Mouse (Mus musculus): ENCODE measurements around the gene Fam198b. TPM values are rescaled to one million over a fixed set of nuclear protein-coding genes. Genes with fewer than 3 reads are reported as not detected.

Gene Fam198b
- polyA plus RNA-seq, 1 experiment from 2014 or later = 10.3 TPM

- Histone ChIP-seq H3K4me1 (peaks cover 18% of the 10 kb centered on the region), H3K27ac (0 out of 2 replicates have a peak overlapping the region, but pooled peaks have one; percentile 44), H3K9me3 (no peaks in the 10 kb centered on the region), H3K27me3 (no peaks in the 10 kb centered on the region), H3K4me2 (peak overlapping the region; percentile 44), H3K9ac (0 out of 2 replicates have a peak overlapping the region, but pooled peaks have one; percentile 27), H3K36me3 (no peaks in the 10 kb centered on the region), H3K4me3 (peak overlapping the region; percentile 24)
- 61% methylated on average over 19 of the region's 19 CpGs for WGBS
- 0 out of 2 replicates have a peak, but pooled peaks have one; percentile 48 for ATAC-seq (ENCODE audit: insufficient number of reproducible peaks, insufficient read depth, low FRiP score, low TSS enrichment, low read depth)
These were observed 1.5 kb downstream of the Fam198b start for GRCm38 (mm10) chr3:79885686-79886356.

DNA sequence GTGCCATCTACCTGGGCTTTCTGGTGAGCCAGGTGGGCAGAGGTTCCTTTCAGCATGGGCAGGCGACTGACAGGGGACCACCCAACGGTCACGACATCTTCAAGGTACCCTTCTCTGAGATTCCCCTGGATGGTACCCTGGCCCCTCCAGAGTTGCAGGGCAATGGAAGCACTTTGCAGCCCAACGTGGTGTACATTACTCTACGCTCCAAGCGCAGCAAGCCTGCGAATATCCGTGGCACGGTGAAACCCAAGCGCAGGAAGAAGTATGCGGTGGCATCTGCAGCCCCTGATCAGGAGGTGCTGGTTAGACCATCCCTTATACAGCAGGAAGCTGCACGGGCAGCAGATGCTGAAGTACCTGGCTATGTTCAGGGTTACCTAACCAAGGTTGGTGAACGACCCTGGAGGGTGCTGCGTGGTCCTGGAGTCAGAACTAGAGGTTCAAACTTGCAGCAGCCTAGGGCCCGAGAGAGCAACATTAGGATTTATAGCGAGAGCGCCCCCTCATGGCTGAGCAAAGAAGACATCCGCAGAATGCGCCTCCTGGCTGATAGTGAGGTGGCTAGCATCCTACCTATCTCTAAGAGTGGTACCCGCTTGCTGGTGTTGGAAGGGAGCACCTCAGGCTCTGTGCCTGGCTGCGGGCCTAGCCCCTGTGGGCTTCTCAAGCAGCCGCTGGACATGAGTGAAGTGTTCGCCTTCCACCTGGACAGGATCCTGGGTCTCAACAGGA, 2.2 kb downstream of the Fam198b start:
- no peaks in the 10 kb centered on the region for H3K9me3 ChIP-seq
- ATAC-seq (ENCODE audit: insufficient number of reproducible peaks, insufficient read depth, low FRiP score, low TSS enrichment, low read depth) = 0 out of 2 replicates have a peak, but pooled peaks have one; percentile 64
- WGBS = 83% methylated on average over 23 of the region's 23 CpGs
- peaks cover 18% of the 10 kb centered on the region for H3K4me1 ChIP-seq
- peak overlapping the region; percentile 24 for H3K4me3 ChIP-seq
- no peaks in the 10 kb centered on the region for H3K36me3 ChIP-seq
- no peaks in the 10 kb centered on the region for H3K27me3 ChIP-seq
- no peak overlapping the region for H3K27ac ChIP-seq
- H3K4me2 ChIP-seq = peak overlapping the region; percentile 44
- 0 out of 2 replicates have a peak overlapping the region, but pooled peaks have one; percentile 27 for H3K9ac ChIP-seq

DNA sequence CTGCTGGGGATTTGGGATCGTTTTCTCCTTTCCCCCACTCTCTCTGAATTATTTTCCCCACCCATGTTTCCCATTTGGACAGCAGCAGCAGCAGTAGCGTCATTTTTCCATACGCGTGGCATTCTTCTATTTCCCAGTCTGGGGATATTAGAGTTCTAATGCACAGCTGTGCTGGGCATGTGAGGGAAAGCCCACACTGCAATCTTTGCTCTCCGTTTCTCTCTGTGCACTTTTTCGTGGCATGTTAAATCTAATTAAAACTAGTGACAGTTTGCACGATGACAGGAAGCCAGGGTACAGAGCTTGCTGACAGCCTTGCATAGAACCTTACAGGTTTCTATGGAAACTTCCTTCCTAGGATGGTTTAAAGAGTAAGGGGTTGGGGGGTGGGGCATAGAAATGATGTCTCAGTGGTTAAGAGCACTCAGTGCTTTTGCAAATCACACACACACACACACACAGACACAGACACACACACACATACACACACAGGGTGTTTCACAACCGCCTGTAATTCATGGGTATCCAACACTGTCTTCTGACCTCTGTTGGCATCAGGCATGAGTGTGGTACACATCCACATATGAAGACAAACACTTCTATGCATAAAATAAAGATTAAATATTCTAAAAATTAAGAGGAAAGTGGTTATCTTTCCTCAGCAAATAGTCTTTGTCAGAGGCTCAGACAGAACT, 3.0 kb downstream of the Fam198b start:
- no peak for ATAC-seq (ENCODE audit: insufficient number of reproducible peaks, insufficient read depth, low FRiP score, low TSS enrichment, low read depth)
- Histone ChIP-seq H3K9ac (no peak overlapping the region), H3K9me3 (no peaks in the 10 kb centered on the region), H3K36me3 (no peaks in the 10 kb centered on the region), H3K4me2 (peak overlapping the region; percentile 44), H3K27ac (no peak overlapping the region), H3K4me3 (peak overlapping the region; percentile 24; the same call in 1 of the 2 replicates), H3K27me3 (no peaks in the 10 kb centered on the region), H3K4me1 (peaks cover 18% of the 10 kb centered on the region)
- 31% methylated on average over 8 of the region's 8 CpGs for WGBS

DNA sequence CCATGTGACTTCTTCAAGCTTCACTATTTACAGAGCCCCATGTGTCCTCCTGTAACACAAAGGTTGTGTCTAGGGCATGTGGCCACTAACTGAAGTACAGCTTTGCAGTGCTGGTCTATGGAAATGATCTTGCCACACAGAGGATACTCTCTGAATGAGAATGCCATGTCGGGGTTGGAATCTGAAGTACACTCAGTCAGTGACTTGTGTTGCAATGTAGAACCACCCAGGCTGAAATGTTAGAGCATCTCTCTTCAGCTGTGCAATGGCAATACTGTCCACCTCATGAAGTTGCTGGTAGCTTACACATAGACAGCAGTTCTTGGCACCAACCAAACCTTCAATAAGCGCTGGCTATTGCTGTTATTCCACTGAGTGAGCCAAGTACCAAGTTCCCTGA, 3.6 kb downstream of the Fam198b start:
- no peaks in the 10 kb centered on the region for H3K27me3 ChIP-seq
- ATAC-seq (ENCODE audit: insufficient number of reproducible peaks, insufficient read depth, low FRiP score, low TSS enrichment, low read depth) = no peak
- H3K9me3 ChIP-seq = no peaks in the 10 kb centered on the region
- no peaks in the 10 kb centered on the region for H3K36me3 ChIP-seq
- peaks cover 18% of the 10 kb centered on the region for H3K4me1 ChIP-seq
- WGBS = 92% methylated on average over 2 of the region's 2 CpGs
- no peak overlapping the region for H3K27ac ChIP-seq
- no peak overlapping the region; the same call in 1 of the 2 replicates for H3K4me2 ChIP-seq
- H3K4me3 ChIP-seq = no peak overlapping the region
- H3K9ac ChIP-seq = no peak overlapping the region

GRCm38 (mm10) chr3:79897534-79898370, 13.4 kb downstream of the Fam198b start:
- peaks cover 9% of the 10 kb centered on the region; the same call in 1 of the 2 replicates for H3K4me1 ChIP-seq
- no peak overlapping the region for H3K9ac ChIP-seq
- 0 out of 2 replicates have a peak overlapping the region, but pooled peaks have one; percentile 28 for H3K27ac ChIP-seq
- no peaks in the 10 kb centered on the region for H3K36me3 ChIP-seq
- no peaks in the 10 kb centered on the region for H3K27me3 ChIP-seq
- H3K9me3 ChIP-seq = no peaks in the 10 kb centered on the region
- H3K4me3 ChIP-seq = no peak overlapping the region
- H3K4me2 ChIP-seq = peak overlapping the region; percentile 7; the same call in 1 of the 2 replicates
- WGBS = 49% methylated on average over 13 of the region's 13 CpGs
- ATAC-seq (ENCODE audit: insufficient number of reproducible peaks, insufficient read depth, low FRiP score, low TSS enrichment, low read depth) = no peak

GRCm38 (mm10) chr3:79898514-79898913, 14.2 kb downstream of the Fam198b start:
- Histone ChIP-seq H3K27ac (0 out of 2 replicates have a peak overlapping the region, but pooled peaks have one; percentile 28), H3K27me3 (no peaks in the 10 kb centered on the region), H3K4me2 (no peak overlapping the region), H3K36me3 (no peaks in the 10 kb centered on the region), H3K9me3 (no peaks in the 10 kb centered on the region), H3K4me3 (no peak overlapping the region), H3K9ac (no peak overlapping the region), H3K4me1 (peaks cover 9% of the 10 kb centered on the region; the same call in 1 of the 2 replicates)
- ATAC-seq (ENCODE audit: insufficient number of reproducible peaks, insufficient read depth, low FRiP score, low TSS enrichment, low read depth) = no peak

DNA sequence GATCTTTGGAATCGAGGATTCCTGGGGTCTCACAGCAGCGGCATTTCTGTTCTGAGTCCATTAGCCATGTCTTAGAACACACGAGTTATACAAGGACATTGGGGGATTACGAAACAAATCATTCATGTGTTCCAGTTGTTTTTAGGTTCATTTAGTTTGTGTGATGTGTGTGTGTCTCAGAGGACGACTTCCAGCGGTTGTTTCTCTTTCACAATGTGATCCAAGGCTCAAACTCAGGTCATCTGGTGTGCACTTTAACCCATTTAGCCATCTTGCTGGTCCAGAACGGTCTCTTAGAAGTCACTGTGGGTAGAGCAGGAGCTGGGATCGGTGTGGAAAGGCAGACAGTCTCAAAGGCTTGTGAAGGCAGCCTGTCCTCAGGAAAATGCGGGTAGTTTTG, 15.6 kb downstream of the Fam198b start:
- no peak overlapping the region for H3K9ac ChIP-seq
- H3K4me3 ChIP-seq = no peak overlapping the region
- peaks cover 9% of the 10 kb centered on the region; the same call in 1 of the 2 replicates for H3K4me1 ChIP-seq
- H3K9me3 ChIP-seq = no peaks in the 10 kb centered on the region
- no peaks in the 10 kb centered on the region for H3K27me3 ChIP-seq
- ATAC-seq (ENCODE audit: insufficient number of reproducible peaks, insufficient read depth, low FRiP score, low TSS enrichment, low read depth) = no peak
- H3K36me3 ChIP-seq = no peaks in the 10 kb centered on the region
- H3K4me2 ChIP-seq = no peak overlapping the region
- no peak overlapping the region for H3K27ac ChIP-seq
- 85% methylated on average over 9 of the region's 9 CpGs for WGBS

DNA sequence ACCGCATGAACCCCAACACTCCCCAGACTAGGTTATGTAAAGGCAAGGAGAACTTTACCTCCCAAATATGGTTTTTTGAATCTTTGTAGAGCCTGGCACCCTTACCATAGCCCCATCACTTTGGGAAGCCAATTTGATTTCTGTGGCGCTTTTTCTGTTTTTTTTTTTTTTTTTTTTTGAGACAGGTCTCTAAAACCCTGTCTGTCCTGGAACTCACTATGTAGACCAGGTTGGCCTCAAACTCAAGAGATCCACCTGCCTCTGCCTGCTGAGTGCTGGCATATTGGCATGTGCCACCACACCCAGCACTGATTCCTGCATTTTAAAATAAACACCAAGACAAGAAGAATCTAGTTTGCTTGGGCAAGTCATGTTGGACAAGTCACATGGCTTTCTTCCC, 16.2 kb downstream of the Fam198b start:
- Histone ChIP-seq H3K27me3 (no peaks in the 10 kb centered on the region), H3K36me3 (no peaks in the 10 kb centered on the region), H3K9me3 (no peaks in the 10 kb centered on the region), H3K9ac (no peak overlapping the region), H3K4me2 (no peak overlapping the region), H3K4me3 (no peak overlapping the region), H3K27ac (no peak overlapping the region), H3K4me1 (peaks cover 9% of the 10 kb centered on the region; the same call in 1 of the 2 replicates)
- 99% methylated on average over 2 of the region's 2 CpGs for WGBS
- no peak for ATAC-seq (ENCODE audit: insufficient number of reproducible peaks, insufficient read depth, low FRiP score, low TSS enrichment, low read depth)

DNA sequence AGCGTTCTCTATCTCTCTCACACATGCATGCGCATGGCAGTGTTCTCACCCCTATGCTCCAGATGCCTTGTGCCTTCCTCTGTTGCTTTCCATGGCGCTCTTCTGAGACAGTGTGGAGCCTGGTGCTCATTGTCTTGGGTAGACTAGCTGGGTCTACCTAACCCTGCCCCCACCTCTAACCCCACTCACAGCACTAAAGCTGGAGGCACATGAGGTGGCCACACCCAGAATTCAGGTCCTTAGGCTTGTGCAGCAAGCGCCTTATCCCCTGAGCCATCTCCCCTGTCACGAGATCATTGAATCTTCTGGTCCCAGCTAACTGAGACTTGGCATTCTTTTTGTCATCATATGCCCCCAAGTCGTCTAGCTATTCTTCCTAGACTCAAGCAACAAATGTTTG, 17.0 kb downstream of the Fam198b start:
- ATAC-seq (ENCODE audit: insufficient number of reproducible peaks, insufficient read depth, low FRiP score, low TSS enrichment, low read depth) = no peak
- no peaks in the 10 kb centered on the region for H3K36me3 ChIP-seq
- 82% methylated on average over 6 of the region's 6 CpGs for WGBS

DNA sequence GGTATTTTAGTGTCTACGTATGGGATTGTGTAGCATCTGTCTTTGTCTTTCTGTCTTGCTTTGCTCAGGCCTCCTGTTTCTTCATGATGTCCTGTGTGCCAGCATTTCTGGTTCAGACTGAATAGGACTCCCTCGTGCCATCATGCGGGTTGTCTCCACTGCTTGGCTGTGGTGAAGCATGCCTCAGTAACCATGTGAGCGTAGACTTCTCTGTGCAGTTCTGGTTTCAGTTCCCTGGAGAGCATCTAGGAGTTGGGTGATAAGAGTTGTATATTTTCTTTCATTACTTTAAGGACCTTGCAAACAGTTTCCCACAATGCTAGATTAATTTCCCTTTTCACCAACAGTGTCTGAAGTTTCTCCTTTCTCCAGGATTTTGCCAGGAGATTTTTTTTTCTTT, 17.4 kb downstream of the Fam198b start:
- H3K27ac ChIP-seq = no peak overlapping the region
- no peaks in the 10 kb centered on the region for H3K36me3 ChIP-seq
- no peak overlapping the region for H3K4me3 ChIP-seq
- no peak overlapping the region for H3K9ac ChIP-seq
- no peak for ATAC-seq (ENCODE audit: insufficient number of reproducible peaks, insufficient read depth, low FRiP score, low TSS enrichment, low read depth)
- H3K27me3 ChIP-seq = no peaks in the 10 kb centered on the region
- H3K4me1 ChIP-seq = peaks cover 9% of the 10 kb centered on the region; the same call in 1 of the 2 replicates
- H3K9me3 ChIP-seq = no peaks in the 10 kb centered on the region
- WGBS = 86% methylated on average over 4 of the region's 4 CpGs
- H3K4me2 ChIP-seq = no peak overlapping the region

More for the DNA sequence above, 17.0 kb downstream of the Fam198b start:
- H3K9me3 ChIP-seq = no peaks in the 10 kb centered on the region
- no peaks in the 10 kb centered on the region for H3K27me3 ChIP-seq
- peaks cover 9% of the 10 kb centered on the region; the same call in 1 of the 2 replicates for H3K4me1 ChIP-seq
- no peak overlapping the region for H3K4me2 ChIP-seq
- H3K9ac ChIP-seq = no peak overlapping the region
- no peak overlapping the region for H3K4me3 ChIP-seq
- no peak overlapping the region for H3K27ac ChIP-seq

GRCm38 (mm10) chr3:79903803-79904202, 19.5 kb downstream of the Fam198b start:
- 82% methylated on average over 6 of the region's 6 CpGs for WGBS
- Histone ChIP-seq H3K27ac (no peak overlapping the region), H3K9ac (no peak overlapping the region), H3K36me3 (no peaks in the 10 kb centered on the region), H3K27me3 (no peaks in the 10 kb centered on the region), H3K4me1 (no peaks in the 10 kb centered on the region), H3K4me3 (no peak overlapping the region), H3K9me3 (no peaks in the 10 kb centered on the region), H3K4me2 (no peak overlapping the region)
- ATAC-seq (ENCODE audit: insufficient number of reproducible peaks, insufficient read depth, low FRiP score, low TSS enrichment, low read depth) = no peak
